Mouse (Mus musculus) myocyte (in vitro differentiated cells): Measurements from ENCODE around the gene Tmem256.

ENCODE experiments used
- MYOD1 ChIP-seq, 3 experiments: IDR thresholded peaks; one replicate each; pipeline ENCODE4 v1.6.1; 2011; ENCODE audit warnings: control low read depth in 2 of 3, low read depth in 2 of 3, mild to moderate bottlenecking in 2 of 3, moderate library complexity in 1 of 3; ENCODE audit not compliant: insufficient read length in 2 of 3, control insufficient read depth in 1 of 3
- POLR2A ChIP-seq: IDR thresholded peaks from one replicate; pipeline ENCODE4 v1.6.1; 2011; ENCODE audit warnings: low read depth, mild to moderate bottlenecking, control low read depth, moderate library complexity; ENCODE audit not compliant: insufficient read length

DNA sequence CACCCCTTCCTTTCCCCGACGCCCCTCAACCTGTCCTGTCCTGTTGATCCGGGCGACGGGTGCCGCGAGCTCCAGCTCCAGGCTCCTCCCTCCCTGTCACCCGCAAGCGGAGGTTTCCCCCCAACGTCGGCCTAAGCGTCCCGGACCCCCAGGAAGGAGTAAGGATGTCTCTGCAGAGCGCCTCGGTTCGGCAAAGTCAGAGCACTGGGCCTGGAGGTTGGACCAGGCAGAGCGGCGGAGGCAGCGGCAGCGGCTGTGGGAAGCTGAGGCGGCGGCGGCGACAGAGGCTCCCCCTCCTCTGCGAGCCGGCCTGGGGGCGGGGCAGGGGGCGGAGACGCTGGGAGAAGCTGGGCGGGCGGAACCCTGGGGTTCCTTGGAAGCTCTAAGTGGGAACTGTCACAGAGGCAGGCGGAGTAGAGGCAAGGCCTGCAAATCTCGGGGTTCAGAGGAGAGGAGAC is 35.6 kb upstream of the Tmem256 start:
- peak; percentile 86 for TF ChIP-seq POLR2A
- peak in 1 of 3 experiments; percentile 19 for TF ChIP-seq MYOD1 (IDR thresholded peaks at IDR 0.05; ENCODE audit: control insufficient read depth in 1 of 3, insufficient read length in 2 of 3, low read depth in 2 of 3)
